Mouse (Mus musculus) ES-E14 (cell line): ENCODE data around the gene Prkab1.

Experiments used
- CHD2 ChIP-seq: IDR thresholded peaks from 2 replicates; pipeline ENCODE4 v1.6.1; 2014; ENCODE audit warnings: mild to moderate bottlenecking, low read depth, low read length, inconsistent platforms
- HCFC1 ChIP-seq: IDR thresholded peaks from 2 replicates; pipeline ENCODE4 v1.6.1; 2012; ENCODE audit warnings: low read length, inconsistent platforms, borderline replicate concordance; ENCODE audit not compliant: insufficient read depth
- MAFK ChIP-seq: IDR thresholded peaks from 2 replicates; pipeline ENCODE4 v1.6.1; 2014; ENCODE audit warnings: mild to moderate bottlenecking, low read depth, low read length, inconsistent platforms; ENCODE audit not compliant: insufficient read depth
- ZC3H11A ChIP-seq: IDR thresholded peaks from 2 replicates; pipeline ENCODE4 v1.6.1; 2012; ENCODE audit warnings: low read depth, mild to moderate bottlenecking, inconsistent platforms, low read length, borderline replicate concordance
- ZNF384 ChIP-seq: IDR thresholded peaks from 2 replicates; pipeline ENCODE4 v1.6.1; 2012; ENCODE audit warnings: low read depth, low read length, inconsistent platforms

DNA sequence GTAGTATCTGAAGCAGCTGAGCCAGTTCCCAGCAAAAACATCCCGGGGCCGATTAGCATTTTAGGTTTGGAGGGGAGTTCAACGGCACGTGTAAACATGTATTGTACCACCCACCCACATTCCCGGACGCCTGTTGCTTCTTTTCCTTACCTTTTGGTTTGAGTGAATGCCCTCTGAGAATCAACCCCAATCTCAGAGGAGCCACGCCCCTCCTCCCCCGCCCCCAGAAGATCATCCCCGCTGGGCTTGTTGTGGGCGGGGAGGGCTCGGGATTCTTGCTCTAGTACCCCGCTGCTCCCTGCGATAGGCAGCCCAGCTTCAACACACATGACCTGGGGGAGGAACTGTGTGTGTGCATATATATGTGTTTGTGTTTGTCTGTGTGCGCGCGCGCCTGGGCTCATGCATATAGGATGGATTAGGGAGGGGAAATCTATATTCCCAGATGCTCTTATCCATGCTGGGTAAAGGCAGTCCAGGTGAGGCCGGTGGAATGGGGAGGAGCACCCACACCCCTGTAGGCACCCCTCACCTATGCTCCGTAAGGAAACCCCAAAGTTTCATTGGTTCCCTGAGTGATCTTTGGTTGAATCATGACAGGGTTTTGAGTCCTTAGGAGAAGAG, 6.4 kb upstream of the Prkab1 start:
- TF ChIP-seq CHD2 (no peak), ZNF384 (no peak), ZC3H11A (no peak), HCFC1 (no peak), MAFK (no peak)
